Mouse (Mus musculus) MEL (cell line): ENCODE results near the gene Gm28042. TPM values are rescaled to one million over a fixed set of nuclear protein-coding genes. Genes with fewer than 3 reads are reported as not detected.

ENCODE experiments used
- DNase-seq: peaks from one replicate; pipeline ENCODE4 v3.0.0; 2011; ENCODE audit warnings: low read depth, low spot score
- H3K27ac ChIP-seq: 2 replicates; pipeline ENCODE4 v1.5.1; 2012; ENCODE audit warnings: low read depth, mild to moderate bottlenecking, control low read depth, low read length, moderate library complexity; ENCODE audit not compliant: control insufficient read depth
- H3K27me3 ChIP-seq, 2 experiments: fragments of 150-350 bp in 1 of 2; sonication (generic) in 1 of 2; 2 replicates each; pipeline ENCODE4 v1.6.1; 2012; ENCODE audit warnings: low read length in 2 of 2, mild to moderate bottlenecking in 2 of 2, improper control_type of control experiment in 1 of 2, moderate library complexity in 1 of 2; ENCODE audit not compliant: insufficient read depth in 2 of 2, control insufficient read depth in 1 of 2
- H3K36me3 ChIP-seq, 2 experiments: 2 replicates each; pipeline ENCODE4 v1.6.1; 2012 to 2014; ENCODE audit warnings: low read length in 2 of 2, improper control_type of control experiment in 1 of 2, inconsistent platforms in 1 of 2, mild to moderate bottlenecking in 1 of 2; ENCODE audit not compliant: insufficient read depth in 2 of 2, control insufficient read depth in 1 of 2
- H3K4me1 ChIP-seq, 2 experiments: fragments of 150-350 bp in 1 of 2; sonication (generic) in 1 of 2; 2 replicates each; pipeline ENCODE4 v1.6.1; 2012; ENCODE audit warnings: low read length in 2 of 2, improper control_type of control experiment in 1 of 2, mild to moderate bottlenecking in 1 of 2; ENCODE audit not compliant: insufficient read depth in 2 of 2, control insufficient read depth in 1 of 2
- H3K4me3 ChIP-seq, 2 experiments: fragments of 150-350 bp in 1 of 2; sonication (generic) in 1 of 2; 2 replicates each; pipeline ENCODE4 v1.5.1; 2012; ENCODE audit warnings: low read depth in 2 of 2, low read length in 2 of 2, mild to moderate bottlenecking in 2 of 2, moderate library complexity in 2 of 2, control low read depth in 1 of 2, improper control_type of control experiment in 1 of 2; ENCODE audit not compliant: control insufficient read depth in 1 of 2, insufficient read depth in 1 of 2
- H3K79me2 ChIP-seq: 2 replicates; pipeline ENCODE4 v1.6.1; 2012; ENCODE audit warnings: mild to moderate bottlenecking, low read length, moderate library complexity; ENCODE audit not compliant: control insufficient read depth, poor library complexity, insufficient read depth
- H3K9ac ChIP-seq: 2 replicates; pipeline ENCODE4 v1.6.1; 2012; ENCODE audit warnings: low read depth, mild to moderate bottlenecking, control low read depth, low read length, moderate library complexity; ENCODE audit not compliant: control insufficient read depth, poor library complexity, severe bottlenecking
- H3K9me3 ChIP-seq: fragments of 150-350 bp; sonication (generic); replicated peaks from 2 replicates; pipeline ENCODE4 v1.6.1; 2012; ENCODE audit warnings: mild to moderate bottlenecking, low read length, improper control_type of control experiment, moderate library complexity; ENCODE audit not compliant: insufficient read depth
- CHD2 ChIP-seq: IDR thresholded peaks from 2 replicates; pipeline ENCODE4 v1.6.1; 2011; ENCODE audit warnings: low read length, improper control_type of control experiment
- EP300 ChIP-seq, 2 experiments: IDR thresholded peaks; 2 replicates each; pipeline ENCODE4 v1.6.1; 2011; ENCODE audit warnings: improper control_type of control experiment in 2 of 2, low read length in 2 of 2, low read depth in 1 of 2, mild to moderate bottlenecking in 1 of 2
- JUND ChIP-seq: IDR thresholded peaks from 2 replicates; pipeline ENCODE4 v1.6.1; 2011; ENCODE audit warnings: low read depth, mild to moderate bottlenecking, improper control_type of control experiment, low read length
- MAX ChIP-seq: IDR thresholded peaks from 2 replicates; pipeline ENCODE4 v1.6.1; 2011; ENCODE audit warnings: low read length, improper control_type of control experiment
- MYC ChIP-seq: IDR thresholded peaks from 2 replicates; pipeline ENCODE4 v1.6.1; 2011; ENCODE audit warnings: low read depth, mild to moderate bottlenecking, low read length, improper control_type of control experiment, moderate library complexity
- NELFE ChIP-seq: IDR thresholded peaks from 2 replicates; pipeline ENCODE4 v1.6.1; 2011; ENCODE audit warnings: low read depth, low read length, improper control_type of control experiment
- NRF1 ChIP-seq: IDR thresholded peaks from 2 replicates; pipeline ENCODE4 v1.6.1; 2014; ENCODE audit warnings: low read depth, mild to moderate bottlenecking, inconsistent platforms, low read length, improper control_type of control experiment, moderate library complexity; ENCODE audit not compliant: poor library complexity, insufficient read depth, severe bottlenecking
- SIN3A ChIP-seq: IDR thresholded peaks from 2 replicates; pipeline ENCODE4 v1.6.1; 2012; ENCODE audit warnings: low read length, improper control_type of control experiment, inconsistent platforms
- SMC3 ChIP-seq: IDR thresholded peaks from 2 replicates; pipeline ENCODE4 v1.6.1; 2011; ENCODE audit warnings: low read depth, low read length, improper control_type of control experiment
- USF1 ChIP-seq: IDR thresholded peaks from 2 replicates; pipeline ENCODE4 v1.6.1; 2014; ENCODE audit warnings: low read depth, mild to moderate bottlenecking, inconsistent platforms, low read length, improper control_type of control experiment, moderate library complexity
- USF2 ChIP-seq, 2 experiments: IDR thresholded peaks; 2 replicates each; pipeline ENCODE4 v1.6.1; 2011 to 2012; ENCODE audit warnings: improper control_type of control experiment in 2 of 2, low read length in 2 of 2, borderline replicate concordance in 1 of 2, inconsistent platforms in 1 of 2, low read depth in 1 of 2, mild to moderate bottlenecking in 1 of 2; ENCODE audit not compliant: insufficient read depth in 1 of 2
- ZKSCAN1 ChIP-seq: IDR thresholded peaks from 2 replicates; pipeline ENCODE4 v1.6.1; 2012; ENCODE audit warnings: low read depth, mild to moderate bottlenecking, inconsistent platforms, low read length, improper control_type of control experiment, moderate library complexity
- polyA plus RNA-seq, 2 experiments: library from polyadenylated mRNA; stranded (reverse) in 1 of 2; unstranded in 1 of 2; fragments of >175 nt in 1 of 2; fragments of >200 nt in 1 of 2; gene quantifications; 2 replicates each; pipeline versions ENCODE4 v1.2.1 to v1.2.4; 2012; ENCODE audit warnings: low replicate concordance in 2 of 2, low read depth in 1 of 2; ENCODE audit not compliant: insufficient read length in 2 of 2, insufficient read depth in 1 of 2, missing spikeins in 1 of 2
- total RNA-seq: library from RNA; depleted of rRNA; stranded (reverse); fragments of 300-350 nt; gene quantifications from 2 replicates; pipeline ENCODE4 v1.2.3, GENCODE M21; 2012

Gene Gm28042
- total and polyA plus RNA-seq, 3 experiments = 0.96 to 1.7 TPM; not detected in 1

- TF ChIP-seq NRF1 (peak; percentile 47; the same call in 1 of the 2 replicates), SIN3A (0 out of 2 replicates have a peak, but pooled peaks have one; percentile 31), NELFE (no peak), EP300 (IDR thresholded peaks at IDR 0.05; ENCODE audit: low read depth in 1 of 2, low read length in 2 of 2) (no peak), MAX (peak; percentile 10; the same call in 1 of the 2 replicates)
- peak; percentile 46 for DNase-seq
- Histone ChIP-seq H3K4me3 (peak overlapping the region; percentile 73 to 92), H3K27me3 (no peaks in the 10 kb centered on the region), H3K36me3 (peaks cover 0 to 3% of the 10 kb centered on the region in 2 experiments; a peak in 1 of 4 replicates), H3K9ac (peak overlapping the region; percentile 78), H3K79me2 (no peaks in the 10 kb centered on the region; the same call in 1 of the 2 replicates), H3K4me1 (peaks cover 0 to 12% of the 10 kb centered on the region in 2 experiments; a peak in 2 of 4 replicates), H3K27ac (peak overlapping the region; percentile 53), H3K9me3 (no peaks in the 10 kb centered on the region)
Observed at GRCm38 (mm10) chr2:120027950-120028331, 648 bp downstream of the Gm28042 start.

- H3K79me2 ChIP-seq = no peaks in the 10 kb centered on the region; the same call in 1 of the 2 replicates
- H3K9ac ChIP-seq = no peak overlapping the region
- no peaks in the 10 kb centered on the region for H3K9me3 ChIP-seq
- DNase-seq = no peak
- TF ChIP-seq CHD2 = no peak
- peaks cover 0 to 3% of the 10 kb centered on the region in 2 experiments; a peak in 1 of 4 replicates for H3K36me3 ChIP-seq
- no peaks in the 10 kb centered on the region for H3K27me3 ChIP-seq
- peaks cover 0 to 12% of the 10 kb centered on the region in 2 experiments; a peak in 2 of 4 replicates for H3K4me1 ChIP-seq
- H3K27ac ChIP-seq = no peak overlapping the region
- H3K4me3 ChIP-seq = no peak overlapping the region
Observed at GRCm38 (mm10) chr2:120030380-120030779, 3.1 kb downstream of the Gm28042 start.

DNA sequence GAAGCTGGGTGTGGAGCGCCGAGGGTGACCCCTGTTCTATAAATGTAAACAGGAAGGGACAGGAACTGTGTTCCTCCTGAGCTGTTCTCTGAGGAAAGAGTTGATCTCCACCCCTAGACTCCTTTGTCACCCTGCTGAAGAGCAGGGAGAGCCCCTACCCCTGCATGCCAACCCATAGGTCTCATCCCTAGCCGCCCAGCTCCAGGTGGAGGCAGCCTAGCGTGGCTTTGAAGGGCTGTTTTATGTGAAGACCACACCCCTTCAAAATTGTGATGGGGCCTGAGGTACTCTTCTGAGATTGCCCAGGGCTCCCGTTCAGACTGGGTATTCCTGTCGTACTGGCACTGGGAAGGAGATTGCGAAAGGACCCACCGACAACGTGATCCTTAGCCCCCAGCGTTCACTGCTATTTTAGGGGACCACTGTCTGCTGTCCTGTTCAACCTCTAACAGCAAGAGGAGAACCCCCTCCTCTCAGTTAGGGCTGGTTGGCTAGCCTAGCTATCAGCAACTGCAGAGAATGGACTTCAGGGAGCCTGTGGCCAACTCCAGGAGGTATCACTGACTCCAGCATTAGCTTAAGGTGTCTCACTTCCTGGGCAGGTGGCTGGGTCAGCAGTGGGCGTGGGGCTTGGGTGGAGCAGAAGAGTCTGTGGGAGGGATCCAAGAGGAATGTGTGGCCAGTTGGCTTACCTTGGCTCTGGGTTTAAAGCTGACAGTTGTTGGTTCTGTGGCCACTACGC, 5.6 kb downstream of the Gm28042 start, which contains the start of gene Pla2g4b:
TSS of gene Pla2g4b (plus strand) at position 692 of the 742 bp plus-strand sequence.
- no peak for DNase-seq
- peaks cover 0 to 5% of the 10 kb centered on the region in 2 experiments; a peak in 1 of 4 replicates for H3K4me1 ChIP-seq
- no peak within 1 kb of the TSS for H3K4me3 ChIP-seq
- H3K9me3 ChIP-seq = no peaks in the 10 kb centered on the region
- H3K79me2 ChIP-seq = no peaks in the 10 kb centered on the region
- H3K27ac ChIP-seq = no peak within 1 kb of the TSS
- no peak within 1 kb of the TSS for H3K9ac ChIP-seq
- TF ChIP-seq ZKSCAN1 (no peak), JUND (no peak), USF1 (no peak), SMC3 (no peak), USF2 (IDR thresholded peaks at IDR 0.05; ENCODE audit: borderline replicate concordance in 1 of 2, insufficient read depth in 1 of 2, low read depth in 1 of 2, low read length in 2 of 2) (no peak), CHD2 (no peak), MYC (no peak)
- TF ChIP-seq, all 39 proteins: peak for 0
- Histone ChIP-seq H3K36me3 (no peaks in the 10 kb centered on the region), H3K27me3 (no peaks in the 10 kb centered on the region)
